13 mouse cellular contexts compared by ENCODE assay signal in the genomic region with DNA sequence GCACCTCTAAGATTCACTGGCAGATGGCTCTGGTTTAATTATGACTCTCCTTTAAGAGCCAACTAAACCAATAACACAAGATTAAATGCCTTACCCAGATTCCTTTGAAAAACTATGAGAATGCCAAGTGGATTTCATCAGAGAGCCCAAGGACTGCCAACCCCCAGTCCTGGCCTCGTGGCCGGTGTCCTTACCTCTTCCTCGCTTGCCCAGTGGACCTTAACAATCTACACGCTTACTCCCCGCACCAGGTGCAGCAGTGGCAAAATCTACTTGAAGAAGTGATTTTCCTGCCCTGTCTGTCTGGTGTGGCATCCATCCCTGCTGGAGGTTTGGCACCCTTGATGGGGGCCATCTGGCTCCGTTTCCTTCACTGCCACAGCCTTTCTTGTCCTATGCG. TPM values are rescaled to one million over a fixed set of nuclear protein-coding genes. Genes with fewer than 3 reads are reported as not detected.
DNase-seq lines count a peak whose midpoint lies in the region; ATAC-seq lines count a peak whose summit lies in the region.
"Had no signal": no experiment of that assay in that cellular context is flagged by ENCODE, and none has a peak within 500 bp of the region (broad histone marks: within the 10 kb centered on the region; RNA-seq: fewer than 3 reads in every experiment).

No protein-coding gene starts in this region.

- H3K36me3 ChIP-seq in heart, embryonic 14.5 days (ENCODE audit: control insufficient read depth, insufficient read depth, low read length): no peaks in the 10 kb centered on the region
- H3K36me3 ChIP-seq in heart, embryonic 12.5 days: no peaks in the 10 kb centered on the region
- H3K36me3 ChIP-seq: hindbrain, embryonic 10.5 days; limb, embryonic 15.5 days had no signal

- no peaks in the 10 kb centered on the region for H3K27me3 ChIP-seq in heart, embryonic 14.5 days (ENCODE audit: control insufficient read depth, insufficient read depth, low read length)
- H3K27me3 ChIP-seq in heart, embryonic 12.5 days (replicated peaks): no peaks in the 10 kb centered on the region
- H3K27me3 ChIP-seq: forebrain, embryonic 13.5 days; limb, embryonic 15.5 days had no signal

- no peak for ATAC-seq in heart, embryonic 14.5 days (ENCODE audit: insufficient number of reproducible peaks, insufficient read depth, low FRiP score, low read depth)
- ATAC-seq in heart, embryonic 12.5 days (ENCODE audit: insufficient number of reproducible peaks, low FRiP score): no peak
- ATAC-seq: forebrain, embryonic 13.5 days had no signal

- H3K9ac ChIP-seq in heart, embryonic 14.5 days (ENCODE audit: low read length): peak overlapping the region; percentile 12; the same call in 1 of the 2 replicates
- no peak overlapping the region for H3K9ac ChIP-seq in heart, embryonic 12.5 days
- H3K9ac ChIP-seq: forebrain, embryonic 13.5 days; limb, embryonic 15.5 days had no signal

- H3K9me3 ChIP-seq in heart, embryonic 14.5 days (ENCODE audit: control insufficient read depth, low read length): no peaks in the 10 kb centered on the region
- no peaks in the 10 kb centered on the region for H3K9me3 ChIP-seq in heart, embryonic 12.5 days (replicated peaks)
- H3K9me3 ChIP-seq: forebrain, embryonic 13.5 days; hindbrain, embryonic 10.5 days; limb, embryonic 15.5 days had no signal

- 74% methylated on average over 7 of the region's 7 CpGs for WGBS in heart, embryonic 14.5 days
- 72% methylated on average over 7 of the region's 7 CpGs for WGBS in heart, embryonic 12.5 days

- peak overlapping the region; percentile 24 for H3K4me2 ChIP-seq in heart, embryonic 14.5 days (ENCODE audit: low read length)
- H3K4me2 ChIP-seq in heart, embryonic 12.5 days: no peak overlapping the region
- H3K4me2 ChIP-seq: forebrain, embryonic 13.5 days; limb, embryonic 15.5 days had no signal

- peak; percentile 71 for DNase-seq in Muller cell, postnatal 12 days (ENCODE audit: inconsistent ontology term)
- peak; percentile 71 for DNase-seq in adrenal gland, postnatal 14 days
- peak; percentile 53 to 58 for DNase-seq in cerebellum, postnatal 36 days
- DNase-seq in frontal cortex, postnatal 25 days (ENCODE audit: low spot score in 2 of 2): no peak
- DNase-seq in urinary bladder, postnatal 14 days (ENCODE audit: low spot score): no peak
- no peak for DNase-seq in right cerebral cortex, postnatal 10 days (ENCODE audit: low spot score in 2 of 2)
- DNase-seq: right cerebral cortex, postnatal 14 days had no signal

- peak overlapping the region; percentile 29 to 61; a peak in 3 of 4 replicates for H3K27ac ChIP-seq in heart, embryonic 14.5 days (replicated peaks in 1 of 2; ENCODE audit: control insufficient read depth in 1 of 2, insufficient read depth in 1 of 2, low read depth in 2 of 2, low read length in 2 of 2)
- no peak overlapping the region for H3K27ac ChIP-seq in heart, embryonic 12.5 days (ENCODE audit: poor library complexity, severe bottlenecking)
- H3K27ac ChIP-seq: forebrain, embryonic 13.5 days; hindbrain, embryonic 10.5 days; layer of hippocampus, adult 2 months; limb, embryonic 15.5 days had no signal

- no peak overlapping the region for H3K4me3 ChIP-seq in heart, embryonic 14.5 days (ENCODE audit: control insufficient read depth in 1 of 2, insufficient read depth in 1 of 2, low read depth in 1 of 2, low read length in 2 of 2)
- no peak overlapping the region for H3K4me3 ChIP-seq in heart, embryonic 12.5 days
- H3K4me3 ChIP-seq: forebrain, embryonic 13.5 days; hindbrain, embryonic 10.5 days; layer of hippocampus, adult 2 months; limb, embryonic 15.5 days had no signal

- peaks cover 44 to 78% of the 10 kb centered on the region in 2 experiments for H3K4me1 ChIP-seq in heart, embryonic 14.5 days (ENCODE audit: control insufficient read depth in 2 of 2, insufficient read depth in 2 of 2, low read length in 2 of 2)
- H3K4me1 ChIP-seq in heart, embryonic 12.5 days (replicated peaks): peaks cover 76% of the 10 kb centered on the region

RNA-seq across cellular contexts. Expression of a gene that starts 53.3 kb away (rescaled TPM):
- polyA plus RNA-seq in heart, embryonic 14.5 days (2014; fragmentation: Nextera tagmentation; extraction: Ambion mirVana): 44.4 and 47.6 TPM in 2 replicates
- polyA plus RNA-seq in heart, embryonic 12.5 days (2016; fragmentation: Nextera tagmentation; extraction: Ambion mirVana): 42.5 and 44.8 TPM in 2 replicates
- total RNA-seq in adrenal gland, postnatal 14 days (2021): 18.0 and 20.1 TPM in 2 replicates

Comparison
In these comparisons a context has a peak if more than half of its experiments do, and no peak if none do; other contexts are left out.
1. DNase-seq: peak in Muller cell, postnatal 12 days (single experiment), adrenal gland, postnatal 14 days (single experiment) and cerebellum, postnatal 36 days (2 of 2); none in frontal cortex, postnatal 25 days (0 of 2), urinary bladder, postnatal 14 days (single experiment) and right cerebral cortex, postnatal 10 days (0 of 2).